Mouse (Mus musculus): ENCODE data around the gene Dhx16.

GRCm38 (mm10) chr17:35868961-35869345, 10.7 kb upstream of the Dhx16 start:
- TF ChIP-seq POLR2A (IDR thresholded peaks at IDR 0.05; ENCODE audit: control insufficient read depth, low read depth, low read length) (no peak), CTCF (IDR thresholded peaks at IDR 0.05; ENCODE audit: control insufficient read depth, insufficient read depth, insufficient replicate concordance, low read depth, low read length) (no peak)
